Mouse (Mus musculus) naive thymus-derived CD4-positive, alpha-beta T cell, adult 2 months (primary cell): ENCODE measurements around the gene Pik3r5.

Experiments used
- DNase-seq: peaks from one replicate; pipeline ENCODE4 v3.0.0-alpha.2; 2011; ENCODE audit warnings: low read depth

Gene Pik3r5

DNA sequence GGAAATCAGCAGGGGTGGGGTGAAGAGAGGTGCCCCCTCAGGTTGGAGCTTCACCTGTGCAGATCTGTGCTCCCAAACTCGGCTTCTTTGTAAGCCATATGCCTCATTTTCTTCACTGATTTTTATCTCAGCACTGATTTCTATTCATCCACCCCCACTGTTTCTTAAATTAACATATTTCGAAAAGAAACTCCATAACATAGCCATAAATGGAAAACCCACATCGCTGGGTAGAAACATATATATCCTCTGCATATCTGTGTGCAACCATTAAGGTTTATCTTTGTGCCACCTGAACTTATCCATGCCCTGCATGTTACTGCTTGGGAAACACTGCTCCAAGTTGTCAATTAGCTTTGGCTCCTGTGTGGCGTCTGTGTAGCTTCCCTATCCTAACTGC lies 94.5 kb downstream of the Pik3r5 start:
- no peak for DNase-seq

DNA sequence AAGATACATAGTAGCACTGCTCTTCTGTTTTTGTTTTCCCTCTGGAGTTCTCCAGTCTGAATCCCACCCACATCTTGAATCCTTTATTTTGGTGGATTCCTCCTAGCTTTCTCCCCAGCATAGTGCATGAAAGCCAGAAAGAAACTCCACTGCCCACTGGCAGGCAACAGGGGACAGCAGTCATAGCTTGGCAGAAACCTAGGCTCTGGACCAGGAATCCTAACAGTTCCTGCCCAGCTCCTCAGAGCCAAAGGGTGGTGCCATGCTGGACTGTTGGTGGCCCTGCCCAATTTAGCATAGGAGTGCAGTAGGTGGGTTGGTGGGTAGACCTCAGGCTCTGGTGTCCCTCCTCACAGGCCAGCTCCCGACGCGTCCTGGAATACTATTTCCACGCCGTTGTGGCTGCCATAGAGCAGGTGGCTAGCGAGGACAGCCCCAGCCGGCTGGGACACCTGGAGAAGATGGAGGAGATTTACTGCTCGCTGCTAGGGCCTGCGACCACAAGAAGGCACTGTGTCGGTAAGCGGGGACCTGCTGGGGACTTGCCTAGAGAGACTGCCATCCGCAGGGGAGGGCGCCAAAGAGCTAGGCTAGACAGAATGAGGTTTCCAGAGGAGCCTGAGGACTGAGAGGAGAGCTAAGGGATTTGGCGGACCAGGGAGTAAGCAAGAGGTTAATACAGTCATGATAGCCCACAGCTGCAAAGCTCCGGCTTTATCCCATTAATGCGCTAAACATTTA lies 99.3 kb downstream of the Pik3r5 start:
- DNase-seq, result no peak

DNA sequence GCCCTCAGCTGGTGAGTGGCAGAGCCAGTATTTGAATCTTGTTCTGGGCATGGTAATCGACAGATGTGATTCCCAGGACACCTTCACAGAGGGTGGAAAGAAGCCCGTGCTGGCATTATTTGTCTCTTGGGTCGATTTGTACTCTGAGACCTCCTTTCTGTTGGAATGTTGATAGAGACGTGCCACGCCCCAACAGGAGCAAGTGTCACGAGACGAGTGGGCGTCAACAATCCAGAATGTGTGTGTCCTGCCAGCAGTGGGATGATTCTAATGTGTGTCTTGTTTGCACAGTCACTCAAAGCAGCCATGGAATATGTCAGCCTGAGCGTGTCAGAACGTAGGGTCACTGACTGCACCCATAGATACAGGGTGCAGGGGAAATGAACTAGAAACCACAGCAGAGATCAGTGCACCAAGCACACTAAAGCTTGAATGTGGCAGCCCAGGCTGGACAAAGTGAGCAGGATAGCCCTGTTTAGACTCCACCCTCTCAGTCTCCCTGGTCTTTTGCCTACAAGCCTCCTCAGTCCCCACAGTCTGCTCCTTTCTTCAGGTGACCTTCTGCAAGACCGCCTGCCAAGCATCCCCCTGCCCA lies 100.1 kb downstream of the Pik3r5 start:
- DNase-seq, result no peak

DNA sequence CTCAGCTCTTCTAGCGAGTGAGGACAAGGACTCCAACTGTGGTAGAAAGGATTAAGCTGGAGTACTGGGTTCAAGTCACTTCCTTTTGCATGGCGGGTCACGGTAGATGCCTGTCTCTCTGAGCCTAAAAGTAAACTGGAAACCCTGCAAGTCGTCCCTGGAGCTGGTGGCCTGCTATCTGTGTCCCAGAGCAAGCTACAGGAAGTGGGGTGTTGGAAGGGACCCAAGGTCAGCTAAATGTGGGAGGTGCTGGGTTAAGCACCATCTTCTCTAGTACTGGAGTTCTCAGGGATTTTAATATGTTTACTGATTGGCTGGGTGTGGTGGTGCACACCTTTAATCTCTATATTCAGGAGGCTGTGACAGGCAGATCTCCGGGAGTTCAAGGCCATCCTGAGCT lies 100.9 kb downstream of the Pik3r5 start:
- DNase-seq, result no peak

DNA sequence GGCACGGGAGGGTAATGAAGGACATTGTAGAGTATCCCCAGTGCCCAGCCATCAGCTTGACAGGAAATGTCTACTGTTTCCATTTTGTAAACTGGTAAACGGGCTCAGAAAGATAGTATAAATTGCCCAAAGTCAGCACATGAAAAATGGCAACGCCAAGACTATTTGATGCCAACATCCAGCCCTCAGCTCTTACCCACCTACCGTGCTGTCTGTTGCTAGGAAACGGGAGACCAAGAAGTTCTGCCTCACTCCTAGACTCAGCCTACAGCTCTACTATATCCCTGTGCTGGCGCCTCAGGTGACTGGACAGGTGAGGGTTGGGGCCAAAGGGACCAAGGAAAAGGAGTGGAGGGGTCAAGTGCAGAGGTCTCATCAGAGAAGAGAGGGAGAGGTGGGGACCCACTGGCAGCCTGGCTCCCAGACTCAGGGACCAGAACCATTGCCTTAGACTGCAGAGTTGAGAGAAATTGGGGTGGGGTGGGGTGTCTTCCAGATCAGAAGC lies 102.1 kb downstream of the Pik3r5 start:
- no peak for DNase-seq

DNA sequence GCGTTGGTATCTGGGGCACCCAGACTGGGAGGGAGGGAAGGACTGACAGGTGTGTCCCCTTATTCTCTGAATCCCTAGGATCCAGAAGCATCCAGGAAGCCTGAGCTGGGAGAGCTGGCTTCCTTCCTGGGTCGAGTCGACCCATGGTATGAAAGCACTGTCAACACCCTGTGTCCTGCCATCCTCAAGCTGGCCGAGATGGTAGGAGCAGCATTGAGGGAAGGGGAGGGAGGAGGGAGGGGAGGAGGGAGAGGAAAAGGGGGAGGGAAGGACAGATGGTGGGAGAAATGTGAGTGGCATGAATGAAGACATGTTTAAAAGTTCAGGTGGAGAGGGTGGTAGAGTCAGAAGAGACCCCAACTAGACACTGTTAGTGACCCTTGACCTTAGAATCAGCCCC lies 104.1 kb downstream of the Pik3r5 start:
- DNase-seq, result no peak

DNA sequence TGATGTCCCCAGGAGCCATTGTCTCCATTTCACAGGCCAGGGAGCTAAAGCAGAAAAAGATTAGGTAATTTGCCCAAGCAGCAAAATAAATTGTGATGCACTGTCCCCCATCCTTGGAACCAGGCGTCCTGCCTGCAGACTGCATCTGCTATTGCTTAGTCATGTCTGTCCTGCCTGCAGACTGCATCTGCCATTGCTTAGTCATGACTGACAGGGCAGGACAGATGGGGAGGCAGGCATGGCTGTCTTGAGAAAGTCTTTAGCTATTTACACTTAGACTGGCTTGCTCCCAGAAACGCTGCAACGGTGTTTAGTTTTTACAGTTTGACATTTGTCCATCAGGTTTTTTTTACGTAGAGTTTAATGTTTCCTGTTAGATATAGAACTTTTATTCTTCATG lies 104.5 kb downstream of the Pik3r5 start:
- DNase-seq, result no peak

DNA sequence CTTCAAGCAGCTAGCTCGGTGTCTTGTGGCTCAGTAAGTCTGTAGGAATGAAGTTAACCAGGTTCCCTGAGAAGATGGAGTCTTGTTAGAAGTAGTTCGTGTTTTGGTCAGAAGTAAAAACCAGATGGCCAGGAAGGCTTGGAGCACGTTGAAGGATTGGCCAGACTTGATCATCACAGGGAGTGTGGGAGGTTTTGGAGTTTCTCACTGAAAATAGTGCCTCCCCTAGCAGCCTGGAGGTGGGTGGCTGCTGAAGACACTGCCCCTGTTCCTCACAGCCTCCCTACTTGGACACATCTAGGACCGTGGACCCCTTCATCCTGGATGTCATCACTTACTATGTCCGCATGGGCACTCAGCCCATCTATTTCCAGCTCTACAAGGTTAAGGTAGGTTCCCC lies 107.7 kb downstream of the Pik3r5 start:
- DNase-seq, result no peak

DNA sequence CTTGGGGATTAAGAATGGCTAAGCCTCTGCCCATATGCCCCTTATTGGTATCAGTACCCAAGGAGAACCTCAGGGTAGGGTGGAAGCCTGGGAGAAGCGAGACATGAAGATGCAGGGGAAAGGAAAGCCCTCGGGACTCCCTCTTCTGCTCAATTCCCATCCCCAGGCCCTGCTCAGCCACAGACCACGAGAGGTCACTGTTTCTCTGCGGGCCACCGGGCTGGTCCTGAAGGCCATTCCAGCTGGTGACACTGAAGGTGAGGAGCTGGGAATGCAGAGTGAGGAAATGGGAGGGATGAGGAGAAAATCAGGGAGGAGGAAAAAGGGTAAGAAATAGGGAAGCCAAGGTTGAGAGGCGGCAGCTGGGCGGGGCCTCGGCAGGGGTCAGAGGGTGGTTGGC lies 112.6 kb downstream of the Pik3r5 start:
- no peak for DNase-seq

DNA sequence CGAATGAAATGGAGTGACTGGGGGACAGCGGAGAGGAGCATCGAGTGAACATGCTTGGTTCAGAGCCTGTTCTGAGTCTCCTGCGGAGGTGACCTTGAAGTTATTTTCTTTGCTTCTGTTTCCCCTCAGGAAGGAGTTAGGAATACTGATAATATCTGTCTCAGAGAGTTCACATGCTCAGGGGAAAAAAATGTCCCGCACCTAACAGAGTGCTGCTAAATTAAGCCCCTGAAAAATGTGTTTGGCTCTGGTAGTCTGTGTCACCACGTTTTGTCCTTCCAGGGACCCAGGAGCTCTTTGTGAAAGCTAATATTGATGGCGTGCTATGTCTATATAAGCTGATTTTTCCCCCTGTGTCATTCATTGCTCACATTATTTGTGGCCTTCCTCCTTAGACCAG lies 113.3 kb downstream of the Pik3r5 start:
- DNase-seq, result no peak

DNA sequence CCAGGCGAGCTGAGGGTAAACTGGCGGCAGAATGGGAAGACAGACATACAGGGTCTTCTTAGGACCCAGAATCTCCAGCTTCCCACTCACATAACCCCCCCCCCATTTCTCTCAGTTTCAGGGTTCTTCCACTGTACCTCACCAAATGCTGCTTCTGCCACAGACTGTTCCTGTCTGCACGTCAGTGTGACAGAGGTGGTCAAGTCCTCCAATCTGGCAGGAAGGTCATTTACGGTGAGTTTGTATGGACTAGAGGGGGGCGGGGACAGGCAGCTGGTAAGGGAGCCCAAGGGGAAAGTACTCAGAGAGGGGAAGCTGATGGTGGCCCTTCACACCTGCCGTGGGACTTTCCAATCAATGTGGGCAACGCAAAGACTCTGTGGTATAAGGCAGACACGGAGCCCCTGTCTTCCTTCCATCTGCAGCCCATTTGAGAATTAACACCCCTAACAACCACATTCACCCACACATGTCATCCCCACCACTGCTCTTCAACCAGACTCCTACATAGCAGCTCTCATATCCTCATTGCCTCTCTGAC lies 113.8 kb downstream of the Pik3r5 start:
- no peak for DNase-seq
